Mouse (Mus musculus) layer of hippocampus, adult 9-11 months (tissue): Measurements from ENCODE around the gene Trpv3.

Experiments used
- DNase-seq: peaks from one replicate; pipeline ENCODE4 v3.0.0; 2022

Gene Trpv3

GRCm38 (mm10) chr11:73267267-73267666 lies at the start of gene Trpv3:
Gene Trpv3, plus strand, starts transcription at chr11:73267388.
- no peak for DNase-seq

GRCm38 (mm10) chr11:73219671-73220070 lies 47.5 kb upstream of the Trpv3 start:
- DNase-seq, result no peak

GRCm38 (mm10) chr11:73220651-73221050 lies 46.5 kb upstream of the Trpv3 start:
- DNase-seq, result no peak

- no peak for DNase-seq
Observed at GRCm38 (mm10) chr11:73222846-73223245, 44.3 kb upstream of the Trpv3 start.

- DNase-seq, result no peak
Observed at GRCm38 (mm10) chr11:73223966-73224365, 43.2 kb upstream of the Trpv3 start.

- no peak for DNase-seq
Observed at GRCm38 (mm10) chr11:73225856-73226255, 41.3 kb upstream of the Trpv3 start.

- DNase-seq, result no peak
Observed at GRCm38 (mm10) chr11:73228881-73229280, 38.3 kb upstream of the Trpv3 start.

GRCm38 (mm10) chr11:73230081-73230480 lies 37.1 kb upstream of the Trpv3 start:
- no peak for DNase-seq

GRCm38 (mm10) chr11:73232513-73232912 lies 34.7 kb upstream of the Trpv3 start:
- no peak for DNase-seq

- no peak for DNase-seq
Observed at GRCm38 (mm10) chr11:73233992-73234391, 33.2 kb upstream of the Trpv3 start, which contains the start of gene Trpv1. Gene Trpv1, plus strand, starts transcription at chr11:73234292.

- DNase-seq, result no peak
Observed at GRCm38 (mm10) chr11:73235990-73236701, 31.0 kb upstream of the Trpv3 start.

GRCm38 (mm10) chr11:73236731-73237130 lies 30.5 kb upstream of the Trpv3 start:
- no peak for DNase-seq

- no peak for DNase-seq
Observed at GRCm38 (mm10) chr11:73242199-73242598, 25.0 kb upstream of the Trpv3 start.

GRCm38 (mm10) chr11:73242777-73243176 lies 24.4 kb upstream of the Trpv3 start:
- DNase-seq, result no peak

GRCm38 (mm10) chr11:73257362-73257945 lies 9.7 kb upstream of the Trpv3 start:
- DNase-seq, result no peak

- no peak for DNase-seq
Observed at GRCm38 (mm10) chr11:73258664-73259063, 8.5 kb upstream of the Trpv3 start.

- DNase-seq, result no peak
Observed at GRCm38 (mm10) chr11:73260457-73260856, 6.7 kb upstream of the Trpv3 start.

- no peak for DNase-seq
Observed at GRCm38 (mm10) chr11:73261385-73261784, 5.8 kb upstream of the Trpv3 start.

- no peak for DNase-seq
Observed at GRCm38 (mm10) chr11:73274821-73275220, 7.6 kb downstream of the Trpv3 start.

- no peak for DNase-seq
Observed at GRCm38 (mm10) chr11:73280710-73281109, 13.5 kb downstream of the Trpv3 start.

- peak; percentile 83 for DNase-seq
Observed at GRCm38 (mm10) chr11:73281528-73282027, 14.4 kb downstream of the Trpv3 start.

- DNase-seq, result peak; percentile 57
Observed at GRCm38 (mm10) chr11:73283369-73283768, 16.2 kb downstream of the Trpv3 start.

GRCm38 (mm10) chr11:73283926-73284325 lies 16.7 kb downstream of the Trpv3 start:
- no peak for DNase-seq

- DNase-seq, result peak; percentile 72
Observed at GRCm38 (mm10) chr11:73284351-73284750, 17.2 kb downstream of the Trpv3 start.
